Mouse (Mus musculus): ENCODE results near the gene Slc22a23. TPM values are rescaled to one million over a fixed set of nuclear protein-coding genes. Genes with fewer than 3 reads are reported as not detected.

The Slc22a23 gene
- total and polyA plus RNA-seq, 3 experiments: 11.1 to 14.2 (median 12.2) TPM

DNA sequence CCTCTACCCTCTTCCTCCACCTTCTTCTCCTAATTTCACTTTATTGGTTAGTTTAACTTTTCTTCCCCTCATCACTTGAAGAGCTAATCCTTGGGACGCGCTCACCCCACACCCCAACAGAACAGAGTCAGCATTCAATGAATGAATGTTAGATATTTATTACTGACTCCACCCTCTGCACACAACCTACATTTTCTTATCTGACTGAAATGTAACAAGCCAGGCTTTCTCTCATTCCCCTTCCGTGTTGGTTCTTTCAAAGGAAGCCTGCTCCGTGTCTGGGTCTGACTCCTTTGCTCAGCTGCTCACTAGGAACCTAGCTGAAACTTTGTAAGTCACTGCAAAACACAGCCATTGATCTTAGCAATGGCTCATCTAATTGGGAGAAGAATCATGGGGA lies 1.8 kb upstream of the Slc22a23 start:
- no peak for TF ChIP-seq EP300 (IDR thresholded peaks at IDR 0.05; ENCODE audit: insufficient read depth, low read depth, low read length)
- TF ChIP-seq CTCF (IDR thresholded peaks at IDR 0.05): no peak
- no peak for TF ChIP-seq POLR2A (IDR thresholded peaks at IDR 0.05; ENCODE audit: insufficient read depth, low read depth, low read length)

DNA sequence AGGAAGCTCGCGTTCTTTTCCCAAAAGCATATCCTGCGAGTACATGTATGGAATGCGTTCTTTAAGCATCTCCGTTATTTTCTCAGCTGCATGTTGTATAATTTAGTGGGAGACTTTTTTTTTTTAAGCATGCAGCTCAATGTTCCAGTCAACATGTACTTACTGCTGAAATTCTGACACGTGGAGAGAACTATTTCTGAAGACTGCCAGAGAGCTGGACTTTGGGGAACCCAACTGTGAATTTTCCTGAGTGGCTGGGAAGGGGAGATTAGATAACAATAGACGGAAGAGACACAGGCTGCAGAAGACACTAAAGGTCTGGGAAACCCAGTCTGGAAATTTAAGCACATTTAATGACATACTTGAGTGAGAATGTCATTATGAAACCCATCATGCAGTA lies 1.3 kb upstream of the Slc22a23 start:
- Histone ChIP-seq H3K4me3 (no peak overlapping the region), H3K9ac (ENCODE audit: low read depth, low read length) (no peak overlapping the region), H3K4me1 (ENCODE audit: control insufficient read depth, insufficient read depth, low read length) (peaks cover 1% of the 10 kb centered on the region), H3K36me3 (ENCODE audit: control insufficient read depth, insufficient read depth, low read length) (no peaks in the 10 kb centered on the region), H3K27me3 (ENCODE audit: control insufficient read depth, insufficient read depth, low read length) (no peaks in the 10 kb centered on the region), H3K79me2 (replicated peaks; ENCODE audit: control insufficient read depth, insufficient read depth, low read length) (no peaks in the 10 kb centered on the region), H3K27ac (peak overlapping the region; percentile 93; the same call in 1 of the 2 replicates)
- TF ChIP-seq CTCF (IDR thresholded peaks at IDR 0.05) (no peak), EP300 (IDR thresholded peaks at IDR 0.05; ENCODE audit: insufficient read depth, low read depth, low read length) (no peak), POLR2A (IDR thresholded peaks at IDR 0.05; ENCODE audit: insufficient read depth, low read depth, low read length) (no peak)
- intact Hi-C loops (cut with DNase I): loop anchor here (10.0 kb wide), 1 partner anchor 289 kb away; no protein-coding TSS in a partner anchor
- WGBS: 18% methylated on average over 7 of the region's 7 CpGs
- DNase-seq: no peak

More for the DNA sequence above, 1.8 kb upstream of the Slc22a23 start:
- H3K4me1 ChIP-seq (ENCODE audit: control insufficient read depth, insufficient read depth, low read length): peaks cover 1% of the 10 kb centered on the region
- 38% methylated on average over 4 of the region's 4 CpGs for WGBS
- no peak overlapping the region for H3K4me3 ChIP-seq
- no peak overlapping the region for H3K27ac ChIP-seq
- H3K36me3 ChIP-seq (ENCODE audit: control insufficient read depth, insufficient read depth, low read length): no peaks in the 10 kb centered on the region
- DNase-seq: no peak
- H3K79me2 ChIP-seq (replicated peaks; ENCODE audit: control insufficient read depth, insufficient read depth, low read length): no peaks in the 10 kb centered on the region
- no peak overlapping the region for H3K9ac ChIP-seq (ENCODE audit: low read depth, low read length)
- no peaks in the 10 kb centered on the region for H3K27me3 ChIP-seq (ENCODE audit: control insufficient read depth, insufficient read depth, low read length)
- intact Hi-C loops (cut with DNase I): loop anchor here (10.0 kb wide), 1 partner anchor 288 kb away; no protein-coding TSS in a partner anchor

DNA sequence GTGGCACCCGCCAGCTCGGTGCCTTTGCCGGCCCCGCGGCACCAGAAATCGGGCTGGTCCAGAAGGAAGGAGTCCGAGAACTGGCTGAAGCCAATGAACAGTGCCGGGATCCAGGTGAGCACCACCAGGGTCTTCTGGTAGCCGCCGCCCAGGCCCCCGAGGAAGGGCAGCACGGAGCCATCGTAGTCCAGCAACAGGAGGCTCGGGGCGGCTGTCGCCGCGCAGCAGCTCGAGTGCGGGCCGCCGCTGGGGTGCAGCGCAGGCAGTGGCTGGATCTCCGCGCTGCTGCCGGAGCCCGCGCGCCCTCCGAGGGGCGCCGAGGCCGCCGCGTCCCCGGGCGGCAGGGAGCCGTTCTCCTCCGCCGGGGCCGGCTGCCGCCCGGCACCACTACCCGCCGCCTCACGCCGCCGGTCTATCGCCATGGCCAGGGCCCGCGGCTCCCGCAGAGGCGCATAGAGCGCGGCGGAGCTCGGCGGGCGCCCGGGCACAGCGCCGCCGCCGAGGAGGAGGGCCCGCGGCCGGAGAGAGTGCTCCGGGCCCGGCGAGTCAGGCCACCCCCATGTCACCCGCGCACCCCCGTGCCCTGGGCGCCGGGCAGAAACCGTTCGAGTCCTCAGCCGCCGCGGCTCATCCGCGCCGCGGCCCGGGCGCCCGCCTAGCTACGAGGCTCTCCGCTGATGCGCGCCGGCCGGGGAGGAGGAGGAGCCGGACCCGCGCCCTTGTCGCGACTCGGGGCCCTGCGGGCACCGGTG lies 430 bp downstream of the Slc22a23 start:
- intact Hi-C loops (cut with DNase I): loop anchor here (1.0 to 10.0 kb wide), 3 partner anchors 153 to 290 kb away; no protein-coding TSS in a partner anchor
- peak; percentile 53 to 60 for DNase-seq
- TF ChIP-seq POLR2A (IDR thresholded peaks at IDR 0.05; ENCODE audit: insufficient read depth, low read depth, low read length): no peak
- no peak for TF ChIP-seq CTCF (IDR thresholded peaks at IDR 0.05)
- no peak for TF ChIP-seq EP300 (IDR thresholded peaks at IDR 0.05; ENCODE audit: insufficient read depth, low read depth, low read length)

DNA sequence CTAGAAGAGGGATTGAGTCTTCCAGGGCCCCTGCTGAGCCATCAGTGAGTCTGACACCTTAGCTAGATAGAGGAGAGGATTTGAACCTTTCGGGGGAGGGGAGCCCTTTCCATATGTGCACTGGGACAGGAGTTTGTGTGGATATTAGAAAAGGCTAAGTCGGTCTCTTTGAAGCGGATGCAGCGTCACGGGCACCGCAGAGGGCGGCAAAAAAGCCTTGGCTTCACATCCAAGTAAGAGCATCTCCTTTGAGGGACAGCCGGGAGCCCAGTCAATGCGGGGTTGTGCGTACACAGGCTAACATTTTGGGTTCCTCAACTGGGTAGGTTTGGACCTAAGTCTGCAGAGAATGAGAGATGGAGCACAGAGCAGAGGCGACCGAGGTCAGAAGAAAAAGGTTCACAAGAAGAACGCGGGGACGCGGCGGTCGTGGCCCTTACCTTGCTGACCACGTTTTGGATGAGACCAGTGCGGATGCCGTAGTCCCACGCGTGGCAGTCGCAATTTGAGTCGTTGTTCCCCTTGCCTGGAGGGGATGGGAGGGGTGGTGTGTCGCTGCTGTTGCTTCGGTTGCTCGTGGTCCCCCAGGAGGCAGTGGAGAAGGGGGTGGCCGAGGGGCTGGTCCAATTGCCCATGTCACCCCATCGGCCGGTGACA lies 1.1 kb downstream of the Slc22a23 start:
- peak overlapping the region; percentile 87 for H3K9ac ChIP-seq (ENCODE audit: low read depth, low read length)
- H3K36me3 ChIP-seq (ENCODE audit: control insufficient read depth, insufficient read depth, low read length): no peaks in the 10 kb centered on the region
- peaks cover 1% of the 10 kb centered on the region for H3K4me1 ChIP-seq (ENCODE audit: control insufficient read depth, insufficient read depth, low read length)
- WGBS: 7% methylated on average over 31 of the region's 31 CpGs
- H3K4me3 ChIP-seq: peak overlapping the region; percentile 73
- intact Hi-C loops (cut with DNase I): loop anchor here (2.0 to 10.0 kb wide), 2 partner anchors 157 to 291 kb away; no protein-coding TSS in a partner anchor
- peak overlapping the region; percentile 93; the same call in 1 of the 2 replicates for H3K27ac ChIP-seq
- no peaks in the 10 kb centered on the region for H3K79me2 ChIP-seq (replicated peaks; ENCODE audit: control insufficient read depth, insufficient read depth, low read length)
- TF ChIP-seq EP300 (IDR thresholded peaks at IDR 0.05; ENCODE audit: insufficient read depth, low read depth, low read length): no peak
- no peak for TF ChIP-seq POLR2A (IDR thresholded peaks at IDR 0.05; ENCODE audit: insufficient read depth, low read depth, low read length)
- TF ChIP-seq CTCF (IDR thresholded peaks at IDR 0.05): no peak
- no peak for DNase-seq
- no peaks in the 10 kb centered on the region for H3K27me3 ChIP-seq (ENCODE audit: control insufficient read depth, insufficient read depth, low read length)

More for the DNA sequence above, 430 bp downstream of the Slc22a23 start:
- Histone ChIP-seq H3K4me3 (peak overlapping the region; percentile 73), H3K79me2 (replicated peaks; ENCODE audit: control insufficient read depth, insufficient read depth, low read length) (no peaks in the 10 kb centered on the region), H3K36me3 (ENCODE audit: control insufficient read depth, insufficient read depth, low read length) (no peaks in the 10 kb centered on the region), H3K27ac (peak overlapping the region; percentile 93), H3K4me1 (ENCODE audit: control insufficient read depth, insufficient read depth, low read length) (peaks cover 1% of the 10 kb centered on the region), H3K27me3 (ENCODE audit: control insufficient read depth, insufficient read depth, low read length) (no peaks in the 10 kb centered on the region), H3K9ac (ENCODE audit: low read depth, low read length) (peak overlapping the region; percentile 87)
- under 1% methylated on average over 71 of the region's 101 CpGs for WGBS

DNA sequence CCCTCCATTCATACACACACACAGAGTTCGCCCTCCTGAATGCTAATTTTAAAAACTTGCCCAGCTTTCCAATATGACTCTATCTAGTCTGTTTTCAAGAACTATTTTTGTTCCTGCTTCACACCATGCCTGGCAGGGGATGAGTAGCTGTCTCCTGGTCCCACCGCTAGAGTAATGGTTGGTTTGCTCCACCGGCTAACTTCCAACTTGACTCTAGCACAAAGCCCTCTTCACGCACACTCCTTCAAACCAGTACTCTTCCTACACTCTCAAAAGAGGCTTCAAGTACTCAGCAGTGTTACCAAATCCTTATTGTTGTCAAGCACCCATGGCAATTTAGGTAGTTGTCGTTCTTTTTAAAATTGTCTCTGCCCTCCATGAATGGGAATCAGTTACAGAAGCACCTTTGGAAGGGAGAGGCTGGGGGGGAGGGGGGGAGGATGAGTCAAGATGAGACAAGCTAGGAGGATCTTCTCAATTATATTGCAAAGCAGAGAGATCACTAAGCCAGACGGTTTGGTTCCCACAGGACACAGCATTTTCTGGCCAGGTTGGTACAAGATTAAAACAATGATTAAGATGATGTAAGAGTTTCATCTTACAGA lies 2.6 kb downstream of the Slc22a23 start:
- Histone ChIP-seq H3K9ac (ENCODE audit: low read depth, low read length) (no peak overlapping the region), H3K4me3 (no peak overlapping the region), H3K36me3 (ENCODE audit: control insufficient read depth, insufficient read depth, low read length) (no peaks in the 10 kb centered on the region), H3K27me3 (ENCODE audit: control insufficient read depth, insufficient read depth, low read length) (no peaks in the 10 kb centered on the region), H3K4me1 (ENCODE audit: control insufficient read depth, insufficient read depth, low read length) (peaks cover 1% of the 10 kb centered on the region), H3K27ac (no peak overlapping the region), H3K79me2 (replicated peaks; ENCODE audit: control insufficient read depth, insufficient read depth, low read length) (no peaks in the 10 kb centered on the region)
- no peak for DNase-seq
- 56% methylated on average over 6 of the region's 6 CpGs for WGBS
- intact Hi-C loops (cut with DNase I): loop anchor here (10.0 kb wide), 1 partner anchor 292 kb away; no protein-coding TSS in a partner anchor
- TF ChIP-seq POLR2A (IDR thresholded peaks at IDR 0.05; ENCODE audit: insufficient read depth, low read depth, low read length) (no peak), CTCF (IDR thresholded peaks at IDR 0.05) (no peak), EP300 (IDR thresholded peaks at IDR 0.05; ENCODE audit: insufficient read depth, low read depth, low read length) (no peak)
